Mouse (Mus musculus): ENCODE data around the gene Pdzd4.

DNA sequence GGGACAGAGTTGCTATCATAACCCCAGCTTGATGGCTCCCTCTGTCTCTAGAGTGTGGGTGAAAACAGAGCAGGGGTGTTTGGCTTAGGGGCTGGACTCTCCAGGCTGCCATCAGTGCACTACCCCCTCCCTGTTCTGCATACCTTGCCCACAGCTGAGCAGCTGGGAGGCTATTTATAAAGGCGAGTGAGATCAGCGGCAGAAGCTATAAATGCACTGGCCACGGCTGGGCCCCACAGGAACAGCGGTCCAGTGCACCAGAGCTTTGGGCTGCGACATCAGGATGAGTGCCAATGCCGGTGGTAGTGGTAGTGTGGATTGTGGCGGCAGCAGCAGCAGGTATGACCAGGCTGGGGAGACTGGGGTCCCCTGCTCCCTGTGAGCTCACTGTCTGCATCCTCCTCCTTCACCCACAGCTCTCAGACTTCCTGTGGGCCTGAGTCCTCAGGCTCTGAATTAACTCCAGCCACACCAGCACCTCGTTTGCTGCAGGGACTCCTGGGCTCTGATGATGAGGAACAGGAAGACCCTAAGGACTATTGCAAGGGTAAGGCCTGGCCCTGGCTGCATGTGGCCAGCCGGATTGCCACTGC lies 50.5 kb downstream of the Pdzd4 start, which contains the start of gene Srpk3:
- TF ChIP-seq CTCF (conservative IDR thresholded peaks at IDR 0.05; ENCODE audit: insufficient read depth, insufficient read length, low read depth, low read length), result no peak
- no peak for TF ChIP-seq POLR2A (IDR thresholded peaks at IDR 0.05; ENCODE audit: low read depth, low read length)

All from kidney, adult 2 months (tissue).